Mouse (Mus musculus): ENCODE data around the gene Trappc11. TPM values are rescaled to one million over a fixed set of nuclear protein-coding genes. Genes with fewer than 3 reads are reported as not detected.

The Trappc11 gene
- polyA plus RNA-seq, 1 experiment from 2014 or later = 39.6 TPM

DNA sequence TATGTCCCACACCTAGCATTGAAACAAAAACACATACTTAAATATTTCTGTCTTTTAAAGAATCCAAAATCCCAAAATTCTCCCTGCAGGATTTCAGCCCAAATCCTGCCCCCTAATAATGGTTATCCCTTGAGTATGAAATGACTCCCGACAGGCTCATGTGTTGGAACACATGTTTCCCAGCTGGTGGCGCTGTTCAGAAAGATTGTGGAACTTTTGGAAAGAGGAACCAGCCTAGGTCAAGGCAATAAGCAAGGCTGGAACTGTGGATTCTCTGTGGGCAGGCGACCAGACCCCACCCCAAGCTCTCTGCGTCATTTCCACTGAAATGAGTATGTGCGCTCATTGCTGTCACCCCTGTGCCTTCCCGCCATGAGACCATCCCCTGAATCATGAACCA is 20.3 kb upstream of the Trappc11 start:
- no peak overlapping the region for H3K4me2 ChIP-seq (ENCODE audit: low read length)
- H3K27ac ChIP-seq (ENCODE audit: low read depth, low read length) = no peak overlapping the region
- no peaks in the 10 kb centered on the region for H3K27me3 ChIP-seq (replicated peaks; ENCODE audit: control insufficient read depth, insufficient read depth, low read length)
- peaks cover 35% of the 10 kb centered on the region for H3K36me3 ChIP-seq (ENCODE audit: control insufficient read depth, insufficient read depth, low read length)
- peak; percentile 14 for DNase-seq (ENCODE audit: low spot score)
- H3K4me1 ChIP-seq (ENCODE audit: control insufficient read depth, insufficient read depth, low read length) = no peaks in the 10 kb centered on the region
- no peak overlapping the region for H3K9ac ChIP-seq (ENCODE audit: low read length)
- H3K9me3 ChIP-seq (replicated peaks; ENCODE audit: control insufficient read depth, low read length) = no peaks in the 10 kb centered on the region
- ATAC-seq = no peak
- 86% methylated on average over 6 of the region's 6 CpGs for WGBS
- no peak overlapping the region for H3K4me3 ChIP-seq (ENCODE audit: low read depth, low read length)

DNA sequence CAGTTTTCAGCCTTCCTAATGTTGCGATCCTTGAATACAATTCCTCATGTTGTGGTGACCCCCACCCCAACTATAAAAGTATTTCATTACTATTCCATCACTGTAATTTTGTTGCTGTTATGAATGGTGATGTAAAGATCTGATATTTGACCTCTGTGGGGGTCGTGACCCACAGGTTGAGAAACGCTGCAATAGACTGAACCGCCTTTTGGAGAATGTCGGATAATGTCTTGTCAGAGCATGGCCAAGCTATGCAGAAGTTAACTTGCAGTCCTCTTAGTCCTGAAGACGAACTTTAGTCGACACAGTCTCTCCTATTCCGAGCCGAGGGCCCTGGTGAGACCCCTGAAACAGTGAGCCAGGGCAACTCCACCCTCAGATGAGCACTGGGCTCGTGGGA is 13.8 kb upstream of the Trappc11 start:
- peaks cover 87% of the 10 kb centered on the region for H3K36me3 ChIP-seq (ENCODE audit: control insufficient read depth, insufficient read depth, low read length)
- no peak for DNase-seq (ENCODE audit: low spot score)
- H3K4me2 ChIP-seq (ENCODE audit: low read length) = no peak overlapping the region
- no peaks in the 10 kb centered on the region for H3K27me3 ChIP-seq (replicated peaks; ENCODE audit: control insufficient read depth, insufficient read depth, low read length)
- no peak overlapping the region for H3K27ac ChIP-seq (ENCODE audit: low read depth, low read length)
- no peak overlapping the region for H3K9ac ChIP-seq (ENCODE audit: low read length)
- H3K9me3 ChIP-seq (replicated peaks; ENCODE audit: control insufficient read depth, low read length) = no peaks in the 10 kb centered on the region
- H3K4me3 ChIP-seq (ENCODE audit: low read depth, low read length) = no peak overlapping the region
- H3K4me1 ChIP-seq (ENCODE audit: control insufficient read depth, insufficient read depth, low read length) = no peaks in the 10 kb centered on the region
- no peak for ATAC-seq
- whole genome bisulfite sequencing = 97% methylated on average over 10 of the region's 10 CpGs

DNA sequence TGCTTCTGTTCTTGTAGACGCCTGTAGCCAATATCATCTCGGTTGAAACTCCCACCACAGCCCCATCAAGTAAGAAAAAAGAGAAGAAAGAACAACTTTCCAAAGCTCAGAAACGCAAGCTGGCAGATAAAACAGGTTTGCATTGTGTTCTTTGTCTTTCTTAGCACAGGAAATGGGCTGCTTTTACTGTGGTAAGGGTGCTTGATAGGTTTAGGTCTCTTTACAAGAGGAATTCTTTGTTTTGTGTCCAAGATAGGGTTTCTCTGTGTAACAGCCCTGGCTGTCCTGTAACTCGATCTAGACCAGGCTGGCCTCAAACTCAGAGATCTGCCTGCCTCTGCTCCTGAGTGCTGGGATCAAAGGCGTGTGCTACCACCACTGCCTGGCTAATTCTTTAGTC is 10.8 kb upstream of the Trappc11 start:
- no peak for DNase-seq (ENCODE audit: low spot score)
- Histone ChIP-seq H3K9me3 (replicated peaks; ENCODE audit: control insufficient read depth, low read length) (no peaks in the 10 kb centered on the region), H3K27me3 (replicated peaks; ENCODE audit: control insufficient read depth, insufficient read depth, low read length) (no peaks in the 10 kb centered on the region), H3K27ac (ENCODE audit: low read depth, low read length) (no peak overlapping the region), H3K36me3 (ENCODE audit: control insufficient read depth, insufficient read depth, low read length) (peaks cover 76% of the 10 kb centered on the region), H3K4me2 (ENCODE audit: low read length) (no peak overlapping the region), H3K9ac (ENCODE audit: low read length) (no peak overlapping the region), H3K4me3 (ENCODE audit: low read depth, low read length) (no peak overlapping the region), H3K4me1 (ENCODE audit: control insufficient read depth, insufficient read depth, low read length) (no peaks in the 10 kb centered on the region)
- 91% methylated on average over 5 of the region's 5 CpGs for WGBS
- ATAC-seq = no peak

DNA sequence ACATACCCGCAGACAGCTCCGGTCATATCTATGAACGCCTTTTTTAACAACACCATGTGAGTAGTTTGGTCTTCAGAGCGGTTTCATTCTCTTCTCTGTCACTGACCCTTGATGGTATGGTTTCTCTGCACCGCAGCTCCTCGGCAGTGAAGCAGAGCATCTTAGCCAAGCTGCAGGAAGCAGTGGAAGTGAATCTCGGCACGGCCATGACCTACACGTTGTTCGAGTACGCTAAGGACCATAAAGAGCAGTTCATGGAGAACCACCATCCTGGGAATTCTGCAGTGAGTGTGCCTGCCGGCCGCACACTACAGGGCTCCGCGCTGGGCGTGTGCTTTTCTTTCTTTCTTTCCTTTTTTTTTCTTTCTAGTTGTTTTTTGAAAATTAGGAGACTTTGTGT is 9.5 kb upstream of the Trappc11 start:
- Histone ChIP-seq H3K9me3 (replicated peaks; ENCODE audit: control insufficient read depth, low read length) (no peaks in the 10 kb centered on the region), H3K27me3 (replicated peaks; ENCODE audit: control insufficient read depth, insufficient read depth, low read length) (no peaks in the 10 kb centered on the region), H3K9ac (ENCODE audit: low read length) (no peak overlapping the region), H3K4me1 (ENCODE audit: control insufficient read depth, insufficient read depth, low read length) (no peaks in the 10 kb centered on the region), H3K27ac (ENCODE audit: low read depth, low read length) (no peak overlapping the region), H3K4me3 (ENCODE audit: low read depth, low read length) (no peak overlapping the region), H3K4me2 (ENCODE audit: low read length) (no peak overlapping the region), H3K36me3 (ENCODE audit: control insufficient read depth, insufficient read depth, low read length) (peaks cover 76% of the 10 kb centered on the region)
- DNase-seq (ENCODE audit: low spot score) = no peak
- ATAC-seq = no peak
- 96% methylated on average over 16 of the region's 16 CpGs for WGBS

DNA sequence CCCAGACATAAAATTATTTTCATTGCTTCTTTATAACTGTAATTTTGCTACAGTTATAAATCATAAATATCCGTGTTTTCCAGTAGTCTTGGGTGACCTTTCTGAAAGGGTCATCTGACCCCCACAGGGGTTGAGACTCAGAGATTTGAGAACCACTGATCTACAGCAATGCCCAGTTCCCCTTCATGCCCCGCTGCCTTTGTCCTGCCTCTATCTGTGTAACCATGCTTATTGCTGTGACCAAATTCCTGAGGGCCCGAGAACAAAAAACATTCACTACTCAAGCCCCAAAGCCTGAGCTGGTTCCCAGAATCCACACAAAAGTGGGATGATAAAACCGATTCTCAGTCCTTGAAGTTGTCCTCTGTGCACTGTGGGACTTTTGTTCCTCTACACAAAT is 5.1 kb upstream of the Trappc11 start:
- H3K9me3 ChIP-seq (replicated peaks; ENCODE audit: control insufficient read depth, low read length) = no peaks in the 10 kb centered on the region
- no peak overlapping the region for H3K9ac ChIP-seq (ENCODE audit: low read length)
- H3K27ac ChIP-seq (ENCODE audit: low read depth, low read length) = no peak overlapping the region
- peaks cover 11% of the 10 kb centered on the region for H3K4me1 ChIP-seq (ENCODE audit: control insufficient read depth, insufficient read depth, low read length)
- no peak for ATAC-seq
- WGBS = 78% methylated on average over 4 of the region's 4 CpGs
- DNase-seq (ENCODE audit: low spot score) = no peak
- peaks cover 38% of the 10 kb centered on the region for H3K36me3 ChIP-seq (ENCODE audit: control insufficient read depth, insufficient read depth, low read length)
- no peaks in the 10 kb centered on the region for H3K27me3 ChIP-seq (replicated peaks; ENCODE audit: control insufficient read depth, insufficient read depth, low read length)
- no peak overlapping the region for H3K4me3 ChIP-seq (ENCODE audit: low read depth, low read length)
- no peak overlapping the region for H3K4me2 ChIP-seq (ENCODE audit: low read length)

DNA sequence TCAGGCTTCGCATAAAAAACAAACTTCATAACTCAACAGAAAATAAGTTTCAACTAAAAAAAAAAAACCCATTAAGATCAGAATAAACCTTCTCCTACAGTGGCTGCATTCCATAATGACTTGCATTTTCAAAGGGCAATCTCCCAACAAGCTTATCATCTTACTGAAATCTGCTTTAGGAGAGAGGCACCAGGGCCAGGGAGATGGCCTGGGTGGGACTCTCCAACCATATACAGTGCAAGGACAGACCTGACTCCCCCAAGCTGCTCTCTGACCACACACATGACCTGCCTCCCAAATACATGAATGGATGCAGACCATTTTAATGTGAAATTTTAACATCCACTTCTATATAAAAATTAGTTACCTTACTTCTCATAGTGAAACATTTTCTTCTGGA is 5.2 kb downstream of the Trappc11 start:
- ATAC-seq (no peak), DNase-seq (ENCODE audit: low spot score) (no peak)
- Histone ChIP-seq H3K4me2 (ENCODE audit: low read length) (no peak overlapping the region), H3K9ac (ENCODE audit: low read length) (no peak overlapping the region), H3K9me3 (replicated peaks; ENCODE audit: control insufficient read depth, low read length) (no peaks in the 10 kb centered on the region), H3K36me3 (ENCODE audit: control insufficient read depth, insufficient read depth, low read length) (peaks cover 55% of the 10 kb centered on the region), H3K4me3 (ENCODE audit: low read depth, low read length) (no peak overlapping the region), H3K27ac (ENCODE audit: low read depth, low read length) (no peak overlapping the region), H3K4me1 (ENCODE audit: control insufficient read depth, insufficient read depth, low read length) (peaks cover 5% of the 10 kb centered on the region), H3K27me3 (replicated peaks; ENCODE audit: control insufficient read depth, insufficient read depth, low read length) (no peaks in the 10 kb centered on the region)
- WGBS = 95% methylated on average over 1 of the region's 1 CpGs

DNA sequence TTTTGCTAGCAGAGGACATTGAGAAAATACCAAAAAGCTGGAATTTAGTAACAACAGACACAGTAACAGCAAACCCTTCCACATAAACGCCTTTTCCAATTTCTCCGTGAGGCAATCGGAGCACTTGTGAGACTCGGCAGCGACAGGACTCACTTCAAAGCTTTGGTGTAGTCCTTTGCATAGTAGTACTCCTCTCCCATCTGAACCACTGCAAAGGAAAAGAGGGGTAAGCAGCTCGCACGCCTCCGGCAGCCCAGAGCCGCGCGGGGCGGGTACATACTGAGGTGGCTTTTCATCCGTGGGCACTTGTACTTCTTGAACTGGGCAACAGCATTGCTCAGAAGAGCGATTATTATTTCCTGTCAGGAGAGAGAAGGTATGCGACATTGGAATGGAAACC is 19.7 kb downstream of the Trappc11 start:
- no peak overlapping the region for H3K4me2 ChIP-seq (ENCODE audit: low read length)
- no peak for DNase-seq (ENCODE audit: low spot score)
- no peak for ATAC-seq
- no peaks in the 10 kb centered on the region for H3K27me3 ChIP-seq (replicated peaks; ENCODE audit: control insufficient read depth, insufficient read depth, low read length)
- H3K9me3 ChIP-seq (replicated peaks; ENCODE audit: control insufficient read depth, low read length) = no peaks in the 10 kb centered on the region
- H3K36me3 ChIP-seq (ENCODE audit: control insufficient read depth, insufficient read depth, low read length) = peaks cover 76% of the 10 kb centered on the region
- H3K27ac ChIP-seq (ENCODE audit: low read depth, low read length) = no peak overlapping the region
- H3K4me1 ChIP-seq (ENCODE audit: control insufficient read depth, insufficient read depth, low read length) = no peaks in the 10 kb centered on the region
- 96% methylated on average over 15 of the region's 15 CpGs for WGBS
- H3K4me3 ChIP-seq (ENCODE audit: low read depth, low read length) = no peak overlapping the region
- no peak overlapping the region for H3K9ac ChIP-seq (ENCODE audit: low read length)

DNA sequence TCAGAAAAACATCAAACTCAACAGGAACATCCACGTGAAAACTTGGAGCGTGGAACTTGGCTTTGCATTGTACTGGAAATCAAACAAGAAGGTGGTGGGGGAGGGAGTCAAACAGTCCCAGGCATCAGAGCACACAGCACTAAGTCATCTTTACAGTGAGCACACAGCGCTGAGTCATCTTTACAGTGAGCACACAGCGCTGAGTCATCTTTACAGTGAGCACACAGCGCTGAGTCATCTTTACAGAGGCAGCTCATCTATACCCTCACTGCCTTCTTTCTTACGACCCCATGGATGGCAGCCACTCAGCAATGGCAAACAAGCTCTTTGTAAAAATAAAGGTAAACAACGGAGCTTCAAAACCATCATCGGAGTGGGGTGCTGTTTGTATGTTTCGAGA is 22.3 kb downstream of the Trappc11 start:
- DNase-seq (ENCODE audit: low spot score) = no peak
- Histone ChIP-seq H3K4me2 (ENCODE audit: low read length) (no peak overlapping the region), H3K27me3 (replicated peaks; ENCODE audit: control insufficient read depth, insufficient read depth, low read length) (no peaks in the 10 kb centered on the region), H3K9ac (ENCODE audit: low read length) (no peak overlapping the region), H3K9me3 (replicated peaks; ENCODE audit: control insufficient read depth, low read length) (no peaks in the 10 kb centered on the region), H3K4me3 (ENCODE audit: low read depth, low read length) (no peak overlapping the region), H3K4me1 (ENCODE audit: control insufficient read depth, insufficient read depth, low read length) (no peaks in the 10 kb centered on the region), H3K36me3 (ENCODE audit: control insufficient read depth, insufficient read depth, low read length) (peaks cover 71% of the 10 kb centered on the region), H3K27ac (ENCODE audit: low read depth, low read length) (no peak overlapping the region)
- no peak for ATAC-seq
- 93% methylated on average over 9 of the region's 9 CpGs for WGBS

DNA sequence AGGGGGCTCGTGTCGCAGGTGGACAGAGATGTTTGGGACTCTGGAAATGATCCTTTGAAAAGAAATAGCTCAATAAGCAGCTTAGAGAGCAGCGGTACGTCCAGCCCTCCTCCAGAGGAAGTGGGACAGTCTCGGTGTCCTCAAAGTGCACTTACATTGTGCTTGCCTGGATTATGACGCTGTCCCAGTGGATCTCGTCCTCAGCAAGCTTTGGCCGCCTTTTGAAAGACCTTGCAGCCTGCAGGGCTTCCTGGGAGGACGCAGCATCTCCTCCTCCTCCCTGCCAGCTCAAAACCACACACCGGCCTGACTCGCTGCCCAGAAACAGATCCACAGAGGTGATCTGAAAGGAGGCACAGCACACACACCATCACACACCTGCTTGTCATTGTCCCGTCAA is 27.8 kb downstream of the Trappc11 start:
- no peak overlapping the region for H3K9ac ChIP-seq (ENCODE audit: low read length)
- 88% methylated on average over 12 of the region's 12 CpGs for WGBS
- H3K4me3 ChIP-seq (ENCODE audit: low read depth, low read length) = no peak overlapping the region
- no peaks in the 10 kb centered on the region for H3K4me1 ChIP-seq (ENCODE audit: control insufficient read depth, insufficient read depth, low read length)
- DNase-seq (ENCODE audit: low spot score) (no peak), ATAC-seq (no peak)
- H3K27me3 ChIP-seq (replicated peaks; ENCODE audit: control insufficient read depth, insufficient read depth, low read length) = no peaks in the 10 kb centered on the region
- H3K36me3 ChIP-seq (ENCODE audit: control insufficient read depth, insufficient read depth, low read length) = peaks cover 79% of the 10 kb centered on the region
- no peak overlapping the region for H3K27ac ChIP-seq (ENCODE audit: low read depth, low read length)
- H3K4me2 ChIP-seq (ENCODE audit: low read length) = no peak overlapping the region
- H3K9me3 ChIP-seq (replicated peaks; ENCODE audit: control insufficient read depth, low read length) = no peaks in the 10 kb centered on the region

DNA sequence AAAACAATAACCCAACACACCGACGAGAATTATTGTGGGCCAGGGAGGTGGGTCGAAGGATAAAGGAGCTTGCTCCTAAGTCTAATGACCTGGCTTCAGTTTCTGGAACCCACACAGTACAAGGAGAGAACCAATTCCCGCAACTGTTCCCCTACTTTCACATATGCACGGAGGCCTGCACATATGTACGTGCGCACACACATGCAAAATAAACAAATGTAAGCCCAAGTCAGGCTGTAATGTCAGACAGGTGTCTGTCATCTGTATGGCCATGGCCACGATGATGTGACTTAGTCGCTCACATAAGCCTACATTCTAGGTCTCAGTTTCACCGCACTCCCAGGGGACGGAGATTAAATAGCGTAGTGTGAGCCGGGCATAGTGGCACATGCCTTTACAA is 30.7 kb downstream of the Trappc11 start:
- Histone ChIP-seq H3K4me2 (ENCODE audit: low read length) (no peak overlapping the region), H3K4me1 (ENCODE audit: control insufficient read depth, insufficient read depth, low read length) (no peaks in the 10 kb centered on the region), H3K9me3 (replicated peaks; ENCODE audit: control insufficient read depth, low read length) (no peaks in the 10 kb centered on the region), H3K36me3 (ENCODE audit: control insufficient read depth, insufficient read depth, low read length) (peaks cover 85% of the 10 kb centered on the region), H3K4me3 (ENCODE audit: low read depth, low read length) (no peak overlapping the region), H3K27ac (ENCODE audit: low read depth, low read length) (no peak overlapping the region), H3K9ac (ENCODE audit: low read length) (no peak overlapping the region), H3K27me3 (replicated peaks; ENCODE audit: control insufficient read depth, insufficient read depth, low read length) (no peaks in the 10 kb centered on the region)
- 97% methylated on average over 13 of the region's 13 CpGs for WGBS
- DNase-seq (ENCODE audit: low spot score) = no peak
- no peak for ATAC-seq
